Mouse (Mus musculus): ENCODE results near the gene Ugt1a9.
"Not testable (repeated sequence)": the region's sequence is repeated elsewhere in the genome, so short reads cannot be mapped to it uniquely, and the experiment has no call there.

GRCm38 (mm10) chr1:88047408-88047807 is 23.2 kb upstream of the Ugt1a9 start:
- not testable (repeated sequence) for TF ChIP-seq CTCF (IDR thresholded peaks at IDR 0.05; ENCODE audit: low read depth); EP300 (optimal IDR thresholded peaks at IDR 0.05)

All from stomach, postnatal 0 days (tissue).